Mouse (Mus musculus) left cerebral cortex, postnatal 25 days (tissue): ENCODE results near the gene Plekhd1. TPM values are rescaled to one million over a fixed set of nuclear protein-coding genes. Genes with fewer than 3 reads are reported as not detected.

ENCODE experiments used
- DNase-seq, 2 experiments: peaks; one replicate each; pipeline ENCODE4 v3.0.0; 2022; ENCODE audit warnings: low spot score in 2 of 2, mixed read lengths in 1 of 2
- intact Hi-C: fragments of 180-260 bp; cut with DNase I; formaldehyde crosslinking; loops from one replicate; pipeline ENCODE4 v1.15.1; 2025
- total RNA-seq, 2 experiments: library from RNA; stranded (reverse); gene quantifications; 2 replicates each; pipeline ENCODE4 v1.2.3; 2021

Gene Plekhd1
- total RNA-seq: 1 to 10 TPM; 1.6 to 1.8 TPM

DNA sequence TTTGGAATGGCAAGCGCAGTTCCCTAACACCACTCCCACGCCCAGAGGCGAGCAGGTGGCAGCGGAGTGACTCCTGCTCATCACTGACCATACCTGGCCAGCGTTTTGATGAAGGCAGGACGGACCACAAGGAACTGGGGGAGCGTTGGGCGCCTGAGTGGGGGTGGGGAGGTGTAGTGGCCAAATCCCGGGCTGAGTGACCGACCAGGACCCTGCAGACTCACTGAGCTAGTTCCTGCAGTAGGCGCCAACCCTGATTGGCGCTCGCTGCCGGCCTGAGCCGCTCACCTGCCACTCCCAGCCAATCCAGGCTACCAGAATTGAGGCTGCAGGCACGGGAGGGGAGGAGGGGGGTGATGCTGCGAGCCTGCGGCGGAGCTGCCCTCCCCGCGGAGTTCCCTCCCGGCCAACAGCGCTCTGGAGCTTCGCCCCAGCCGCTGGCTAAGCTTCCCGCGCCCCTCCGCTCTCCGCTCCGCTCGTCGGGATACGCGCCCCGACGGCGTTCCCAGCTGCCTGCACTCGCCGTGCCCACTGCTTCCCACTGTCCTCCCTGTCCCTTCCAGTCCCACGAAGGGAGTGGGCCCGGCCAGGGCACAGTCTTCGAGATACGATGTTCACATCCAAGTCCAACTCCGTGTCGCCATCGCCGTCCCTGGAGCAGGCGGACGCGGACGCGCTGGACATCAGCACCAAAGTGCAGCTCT is at the start of gene Plekhd1:
Gene Plekhd1 (plus strand): TSS at position 323 of the 704 bp plus-strand sequence.
- peak; percentile 5 to 23 for DNase-seq
- intact Hi-C loops: no loop called here

- peak in 1 of 2 experiments; percentile 17 for DNase-seq
- intact Hi-C loops: loop anchor here (10.0 kb wide), 1 partner anchor 478 kb away; no protein-coding TSS in a partner anchor
Observed at GRCm38 (mm10) chr12:80642725-80643692, 49.4 kb upstream of the Plekhd1 start.

GRCm38 (mm10) chr12:80643693-80644505 is 48.5 kb upstream of the Plekhd1 start, which contains the start of the genes Slc39a9 and Erh:
Gene Slc39a9, plus strand, starts transcription at chr12:80643883.
Gene Erh, minus strand, starts transcription at chr12:80644341.
- peak; percentile 94 to 97 for DNase-seq
- intact Hi-C loops: loop anchor here (2.0 to 10.0 kb wide), 2 partner anchors 125 to 479 kb away; partner anchors contain the start of gene Galnt16

DNA sequence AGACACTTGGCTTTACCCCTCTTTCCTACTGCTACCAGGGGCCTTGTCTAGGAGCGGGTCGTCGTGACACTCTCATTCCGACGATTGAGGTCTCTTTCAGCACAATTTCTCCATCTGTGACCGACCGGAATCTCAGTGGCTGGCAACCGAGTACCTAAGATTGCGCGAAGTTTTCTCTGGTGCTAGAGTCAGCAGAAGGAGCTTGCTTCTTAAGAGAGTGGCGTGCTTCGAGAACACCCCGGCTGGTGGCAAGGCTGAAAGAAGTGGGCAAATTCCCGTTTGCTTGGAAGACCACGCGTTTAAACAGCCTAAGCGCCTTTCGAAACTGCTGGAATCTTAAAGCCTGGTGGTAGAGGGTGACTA is 47.9 kb upstream of the Plekhd1 start:
- intact Hi-C loops: loop anchor here (2.0 to 10.0 kb wide), 2 partner anchors 126 to 480 kb away; partner anchors contain the start of gene Galnt16
- DNase-seq: no peak

DNA sequence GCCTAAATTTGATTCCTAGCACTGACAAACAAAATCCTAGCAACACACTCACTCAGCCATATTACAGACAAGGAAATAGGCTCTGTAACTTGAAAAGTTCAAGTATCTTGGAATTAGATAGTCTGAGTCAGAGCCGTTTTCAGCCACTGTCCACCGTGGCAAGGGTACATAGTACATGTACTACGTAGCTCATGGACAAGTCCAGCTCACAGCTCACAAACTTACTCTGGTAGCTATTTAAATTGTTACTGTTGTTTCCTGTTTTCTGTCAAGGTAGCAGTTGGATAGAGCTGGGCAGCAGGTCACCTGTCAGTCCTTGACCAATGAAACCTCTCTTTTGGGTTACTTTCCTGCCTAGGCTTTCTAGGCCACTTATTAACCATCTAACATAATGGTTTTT is 46.0 kb upstream of the Plekhd1 start:
- intact Hi-C loops: loop anchor here (10.0 kb wide), 1 partner anchor 482 kb away; no protein-coding TSS in a partner anchor
- DNase-seq: no peak

GRCm38 (mm10) chr12:80653951-80654658 is 38.3 kb upstream of the Plekhd1 start:
- intact Hi-C loops: no loop called here

GRCm38 (mm10) chr12:80654659-80655025 is 37.7 kb upstream of the Plekhd1 start:
- DNase-seq: no peak
- intact Hi-C loops: no loop called here

More at GRCm38 (mm10) chr12:80653951-80654658, 38.3 kb upstream of the Plekhd1 start:
- no peak for DNase-seq

GRCm38 (mm10) chr12:80658661-80659060 is 33.7 kb upstream of the Plekhd1 start:
- DNase-seq: no peak
- intact Hi-C loops: no loop called here

DNA sequence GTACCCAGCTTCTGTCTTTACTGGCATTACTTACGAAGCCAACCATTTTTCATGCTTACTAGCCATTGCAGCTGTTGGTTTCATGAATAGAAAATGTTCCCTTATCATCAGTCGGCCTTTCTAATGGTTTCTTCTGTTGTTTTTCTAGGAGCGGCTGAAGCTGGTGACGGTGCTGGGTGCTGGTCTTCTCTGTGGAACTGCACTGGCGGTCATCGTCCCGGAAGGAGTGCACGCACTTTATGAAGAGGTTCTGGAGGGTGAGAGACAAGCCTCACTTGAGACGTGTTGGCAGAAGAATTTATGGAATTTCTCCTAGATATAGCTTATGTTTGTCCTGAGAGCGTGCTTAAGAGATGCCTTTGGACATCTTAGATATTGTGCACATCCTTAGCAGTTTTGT is 30.1 kb upstream of the Plekhd1 start:
- intact Hi-C loops: no loop called here

GRCm38 (mm10) chr12:80663935-80664334 is 28.5 kb upstream of the Plekhd1 start:
- DNase-seq: no peak
- intact Hi-C loops: no loop called here

More for the DNA sequence above, 30.1 kb upstream of the Plekhd1 start:
- DNase-seq: no peak

- DNase-seq: no peak
- intact Hi-C loops: no loop called here
Observed at GRCm38 (mm10) chr12:80668391-80668790, 24.0 kb upstream of the Plekhd1 start.

DNA sequence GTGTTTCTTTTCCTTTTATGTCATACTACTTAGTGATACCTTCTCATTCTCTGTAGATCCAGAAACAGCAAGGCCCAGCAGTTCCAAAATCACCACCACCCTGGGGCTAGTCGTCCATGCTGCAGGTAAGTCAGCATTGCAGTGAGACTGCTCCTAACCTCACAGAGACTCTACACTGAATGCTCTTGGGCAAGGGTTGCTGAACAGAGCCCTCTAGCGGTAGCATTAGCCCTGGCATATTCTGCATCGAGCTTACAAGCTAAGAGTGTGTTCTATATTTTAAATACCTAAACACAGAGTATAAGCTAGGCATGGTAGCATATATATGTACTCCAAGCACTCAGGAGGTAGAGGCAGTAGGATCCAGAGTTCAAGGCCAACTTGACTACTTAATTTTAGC is 19.2 kb upstream of the Plekhd1 start:
- intact Hi-C loops: no loop called here
- DNase-seq: peak; percentile 58 to 72

DNA sequence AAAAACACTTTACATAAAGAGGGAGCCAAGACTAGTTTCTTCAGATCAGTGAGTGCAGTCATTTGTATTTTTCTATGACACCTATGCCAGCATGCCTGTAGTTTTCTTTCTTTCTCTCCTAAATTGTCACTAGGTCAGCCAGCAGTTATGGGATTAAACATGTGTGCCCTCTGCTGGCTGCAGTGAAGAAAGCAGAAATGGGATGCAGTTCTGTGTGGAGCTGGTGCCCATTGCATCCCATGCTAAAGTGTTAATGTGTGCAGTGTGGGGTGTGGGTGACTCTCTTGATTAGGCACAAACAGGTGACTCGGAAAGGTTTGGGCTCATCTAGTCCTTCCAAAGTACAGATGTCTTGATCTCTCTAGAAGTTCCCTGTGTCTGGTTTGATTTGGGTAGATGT is 11.1 kb upstream of the Plekhd1 start:
- peak; percentile 42 to 49 for DNase-seq

DNA sequence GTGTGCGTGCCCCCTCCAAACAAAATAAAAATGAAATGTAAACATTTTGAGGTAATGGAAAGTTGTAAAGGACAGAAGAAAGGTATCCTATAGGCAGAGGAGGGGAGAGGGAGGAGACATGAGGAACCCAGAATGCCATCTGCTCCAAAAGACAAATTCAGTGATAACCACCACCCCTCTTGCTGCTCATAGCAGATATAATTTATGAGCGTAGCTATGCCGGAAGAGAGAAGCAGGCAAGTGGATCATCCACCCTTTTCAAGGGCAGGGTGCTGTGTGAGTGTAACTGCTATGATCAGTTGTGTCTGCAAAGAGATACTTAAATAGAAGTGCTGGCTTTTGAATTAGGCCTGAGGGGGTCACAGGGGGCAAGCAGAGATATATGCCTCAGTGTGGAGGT is 8.8 kb upstream of the Plekhd1 start:
- intact Hi-C loops: loop anchor here (5.0 kb wide), 1 partner anchor 39 kb away; no protein-coding TSS in a partner anchor
- DNase-seq: no peak

More for the DNA sequence above, 11.1 kb upstream of the Plekhd1 start:
- intact Hi-C loops: loop anchor here (2.0 to 5.0 kb wide), 2 partner anchors 41 to 183 kb away; no protein-coding TSS in a partner anchor

DNA sequence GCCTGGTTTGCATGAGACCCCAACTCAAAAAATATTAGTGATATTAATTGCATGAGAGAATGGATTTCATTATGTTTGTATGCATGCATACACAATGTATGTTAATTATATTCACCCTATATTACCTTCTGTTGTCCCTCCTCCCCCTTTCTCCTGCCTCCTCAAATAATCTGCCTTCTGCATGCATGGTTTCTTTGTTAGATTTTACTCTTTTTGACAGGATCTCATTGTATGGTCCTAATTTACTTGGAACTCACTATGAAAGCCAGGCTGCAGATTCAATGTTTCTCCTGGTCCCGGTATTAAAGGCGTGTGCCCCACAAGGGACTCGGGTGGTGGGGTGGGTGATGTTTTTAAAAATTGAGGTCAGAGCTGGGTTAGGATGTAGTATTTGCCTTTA is 8.1 kb upstream of the Plekhd1 start:
- DNase-seq: no peak
- intact Hi-C loops: loop anchor here (5.0 kb wide), 1 partner anchor 38 kb away; no protein-coding TSS in a partner anchor

DNA sequence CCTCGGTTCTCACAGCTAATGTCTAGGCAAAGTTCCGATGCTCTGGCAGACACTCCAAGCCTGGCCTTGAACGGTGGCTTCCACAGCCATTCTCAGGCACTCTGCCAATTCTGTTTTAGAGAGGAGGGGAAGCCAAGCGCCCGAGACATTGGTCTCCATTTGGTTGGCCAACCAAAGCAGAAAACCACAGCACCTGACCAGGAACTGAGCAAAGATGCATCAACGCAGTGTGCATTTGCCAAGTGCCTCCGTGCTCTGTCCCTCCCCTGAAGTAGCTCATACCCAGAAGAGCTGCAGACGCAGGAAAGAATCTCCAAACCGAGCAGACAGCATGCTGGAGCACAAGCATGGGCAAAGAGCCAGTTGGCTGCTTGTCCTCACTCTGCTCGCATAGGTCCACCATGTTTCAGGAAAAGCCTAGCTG is 4.6 kb upstream of the Plekhd1 start:
- peak in 1 of 2 experiments; percentile 14 for DNase-seq
- intact Hi-C loops: no loop called here

DNA sequence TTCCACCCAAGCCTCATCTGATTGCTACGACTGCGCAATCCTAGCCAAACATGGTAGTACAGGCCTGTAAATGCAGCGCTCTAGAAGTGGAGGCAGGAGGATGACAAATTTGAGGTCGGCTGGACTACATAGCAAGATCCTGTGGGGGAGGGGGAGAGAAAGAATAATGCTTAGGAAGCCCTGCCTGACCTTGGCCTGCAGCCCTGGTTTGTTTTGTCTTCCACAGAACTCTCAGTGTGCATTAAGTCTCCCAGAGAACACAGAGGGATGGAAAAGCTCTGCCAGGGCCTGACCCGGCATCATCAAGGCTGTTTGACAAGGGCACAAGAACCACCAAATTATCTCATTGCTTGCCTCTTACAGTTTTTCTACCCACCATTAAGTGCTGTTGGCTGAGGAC is 2.7 kb upstream of the Plekhd1 start:
- intact Hi-C loops: no loop called here
- DNase-seq: no peak

DNA sequence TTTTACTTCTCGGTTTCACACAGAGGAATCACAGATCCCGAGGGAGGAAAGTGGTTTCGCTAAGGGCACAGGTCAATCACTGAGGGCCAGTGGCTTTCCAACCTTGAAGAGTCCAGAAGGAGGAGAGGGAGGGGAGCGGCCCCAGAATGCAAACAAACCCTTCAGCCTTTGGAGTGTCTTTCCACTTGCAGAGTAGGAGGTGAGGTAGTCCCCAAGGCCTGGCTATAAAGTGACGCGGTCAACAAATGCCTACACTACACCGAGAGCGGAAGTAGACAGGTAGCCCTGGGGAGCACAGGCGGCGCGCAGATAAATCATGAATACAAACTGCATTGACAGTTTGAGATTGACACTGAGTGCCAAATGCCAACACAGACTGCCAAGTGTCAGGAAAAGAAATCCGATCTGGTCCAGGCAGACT is 710 bp upstream of the Plekhd1 start:
- intact Hi-C loops: no loop called here
- DNase-seq: no peak
